Mouse (Mus musculus) CH12.LX (cell line): ENCODE measurements around the gene Cdk9.

Source experiments
- CTCF ChIP-seq, 2 experiments: IDR thresholded peaks in 1 of 2; conservative IDR thresholded peaks in 1 of 2; 2 replicates each; pipeline ENCODE4 v1.5.1; 2011 to 2012; ENCODE audit warnings: low read depth in 2 of 2, low read length in 2 of 2, improper control_type of control experiment in 1 of 2, inconsistent platforms in 1 of 2, mild to moderate bottlenecking in 1 of 2, moderate library complexity in 1 of 2
- RCOR1 ChIP-seq: conservative IDR thresholded peaks from 2 replicates; pipeline ENCODE4 v1.6.1; 2012; ENCODE audit warnings: low read depth, mild to moderate bottlenecking, inconsistent platforms, low read length, improper control_type of control experiment

GRCm38 (mm10) chr2:32683701-32684100 is 29.2 kb downstream of the Cdk9 start:
- TF ChIP-seq RCOR1, result no peak
- TF ChIP-seq CTCF (conservative IDR thresholded peaks at IDR 0.05 in 1 of 2, IDR thresholded peaks at IDR 0.05 in 1 of 2; ENCODE audit: low read depth in 2 of 2, low read length in 2 of 2), result no peak
